Mouse (Mus musculus): ENCODE measurements around the gene Ankdd1a.

The Ankdd1a gene

GRCm38 (mm10) chr9:65519807-65520504 lies at the start of gene Ankdd1a:
Ankdd1a (minus strand) TSS chr9:65520193.
- in situ Hi-C loops (cut with MboI; ENCODE audit: low sequenced_read_pairs), result loop anchor here (5.0 kb wide), 1 partner anchor 57 kb away; no protein-coding TSS in a partner anchor

- in situ Hi-C loops (cut with MboI; ENCODE audit: low sequenced_read_pairs), result no loop called here
Measured at GRCm38 (mm10) chr9:65569491-65569971, 49.5 kb upstream of the Ankdd1a start.

DNA sequence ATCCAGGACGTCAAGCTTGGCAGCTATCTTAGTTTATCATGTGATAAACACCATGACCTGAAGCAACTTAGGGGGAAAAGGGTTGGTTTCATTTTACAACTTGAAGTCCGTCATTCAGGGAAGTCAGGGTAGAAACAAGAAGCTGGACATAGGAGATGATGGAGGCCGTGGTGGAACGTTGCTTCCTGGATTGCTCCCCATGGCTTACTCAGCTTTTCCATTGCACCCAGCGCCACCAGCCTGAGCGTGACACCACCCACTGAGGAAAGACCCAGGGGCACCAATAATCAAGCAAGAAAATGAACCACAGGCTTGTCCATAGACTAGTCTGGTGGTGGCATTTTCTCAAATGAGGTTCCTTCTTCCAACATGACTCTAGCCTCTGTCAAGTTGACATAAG lies 48.8 kb upstream of the Ankdd1a start:
- in situ Hi-C loops (cut with MboI; ENCODE audit: low sequenced_read_pairs), result no loop called here

GRCm38 (mm10) chr9:65564698-65565097 lies 44.7 kb upstream of the Ankdd1a start:
- in situ Hi-C loops (cut with MboI; ENCODE audit: low sequenced_read_pairs), result no loop called here

DNA sequence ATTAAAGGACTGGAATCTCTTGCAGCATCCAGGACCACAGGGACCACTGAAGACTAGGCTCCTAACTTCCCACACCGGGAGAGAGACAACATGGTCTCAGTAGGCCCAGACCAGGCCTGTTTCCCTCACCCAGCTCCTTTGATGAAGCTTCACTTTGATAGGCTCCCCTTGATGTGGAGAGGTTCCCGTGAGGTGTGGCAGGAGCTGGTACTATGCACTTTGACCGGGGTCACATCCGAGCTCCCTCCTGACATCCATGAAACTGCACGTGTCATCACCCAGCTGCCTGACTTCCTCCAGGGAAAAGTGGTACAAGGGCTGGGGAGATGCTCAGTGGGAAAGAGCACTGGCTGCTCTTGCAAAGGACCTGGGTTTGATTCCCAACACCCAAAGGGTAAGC lies 43.1 kb upstream of the Ankdd1a start:
- in situ Hi-C loops (cut with MboI; ENCODE audit: low sequenced_read_pairs), result no loop called here

GRCm38 (mm10) chr9:65562081-65562506 lies 42.1 kb upstream of the Ankdd1a start:
- in situ Hi-C loops (cut with MboI; ENCODE audit: low sequenced_read_pairs), result no loop called here

GRCm38 (mm10) chr9:65561016-65561415 lies 41.0 kb upstream of the Ankdd1a start:
- in situ Hi-C loops (cut with MboI; ENCODE audit: low sequenced_read_pairs), result no loop called here

GRCm38 (mm10) chr9:65558806-65559205 lies 38.8 kb upstream of the Ankdd1a start:
- in situ Hi-C loops (cut with MboI; ENCODE audit: low sequenced_read_pairs), result no loop called here

DNA sequence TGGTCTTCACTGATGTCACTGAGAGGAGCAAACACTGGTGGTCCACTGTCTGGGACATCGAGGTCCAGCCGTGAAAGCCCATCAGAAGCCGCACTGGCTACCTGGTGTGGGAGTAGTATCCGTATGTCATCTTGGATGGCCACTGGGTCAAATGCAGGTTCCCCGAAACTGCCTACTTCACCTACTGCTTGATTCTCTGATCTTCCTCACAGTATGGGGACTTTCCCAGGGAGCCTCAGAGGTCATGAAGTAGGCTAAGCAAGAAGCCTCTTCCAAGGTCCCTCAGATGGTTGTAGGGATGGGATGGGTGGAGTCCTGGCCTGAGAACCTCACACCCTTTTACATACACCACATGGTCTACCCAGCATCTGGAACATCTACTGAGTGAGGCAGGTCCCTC lies 37.0 kb upstream of the Ankdd1a start:
- in situ Hi-C loops (cut with MboI; ENCODE audit: low sequenced_read_pairs), result no loop called here

DNA sequence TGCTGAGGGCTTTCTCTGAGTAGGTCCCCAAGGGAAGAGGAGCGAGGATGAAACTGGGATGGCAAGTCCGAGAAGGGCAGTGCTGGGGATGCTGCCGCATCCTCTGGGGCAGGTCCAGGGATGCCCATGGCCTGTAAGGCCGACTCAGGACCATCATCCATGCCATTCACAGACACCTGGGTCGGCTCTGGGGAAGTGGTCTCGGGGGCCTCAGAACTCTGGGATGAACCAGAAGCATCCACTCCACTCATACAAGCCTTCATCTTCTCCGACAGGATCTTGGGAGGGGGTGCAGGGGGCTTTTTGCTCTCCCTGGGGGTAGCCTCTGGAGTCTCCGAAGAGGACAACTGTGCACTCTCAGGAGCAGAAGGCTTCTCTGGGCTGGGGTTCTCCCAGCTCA lies 36.4 kb upstream of the Ankdd1a start:
- in situ Hi-C loops (cut with MboI; ENCODE audit: low sequenced_read_pairs), result no loop called here

DNA sequence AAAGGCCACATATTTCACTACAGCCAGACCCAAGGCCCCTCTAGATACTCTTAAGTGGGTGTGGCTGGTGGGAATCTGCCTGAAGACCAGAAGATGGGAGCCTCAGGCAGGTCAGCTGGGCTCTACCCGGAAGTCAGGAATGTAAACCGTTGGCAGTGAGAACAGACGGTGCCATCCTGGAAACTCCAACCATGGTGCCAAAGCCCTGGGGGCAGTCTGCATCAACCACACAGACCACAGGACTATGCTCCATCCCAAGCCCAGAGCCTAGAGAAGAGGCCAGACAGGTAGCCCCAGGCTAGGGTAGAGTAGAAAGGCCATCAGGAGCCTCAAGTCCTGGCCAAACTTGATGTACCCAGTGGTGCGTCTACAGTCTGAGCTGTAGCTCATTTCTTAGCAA lies 35.6 kb upstream of the Ankdd1a start:
- in situ Hi-C loops (cut with MboI; ENCODE audit: low sequenced_read_pairs), result no loop called here

DNA sequence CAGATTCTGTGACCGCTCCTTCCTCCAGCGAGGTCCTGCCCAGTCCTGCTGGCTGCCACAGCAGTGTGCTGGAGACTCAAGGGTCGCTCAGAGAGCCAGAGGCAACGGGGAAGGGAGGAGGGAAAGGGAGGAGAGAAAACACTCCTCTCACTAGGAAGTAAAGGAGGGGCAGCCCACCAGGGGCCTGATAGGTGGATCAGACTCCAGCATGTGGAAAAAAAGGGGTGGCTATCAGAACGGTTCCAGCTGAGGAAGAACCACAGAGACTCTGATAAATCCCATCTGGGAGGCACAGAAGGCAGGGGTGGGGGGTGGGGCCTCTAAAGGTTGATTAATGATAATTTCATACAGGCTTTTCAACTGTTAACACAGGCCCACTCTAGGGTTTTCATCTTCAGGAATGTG lies 35.0 kb upstream of the Ankdd1a start:
- in situ Hi-C loops (cut with MboI; ENCODE audit: low sequenced_read_pairs), result no loop called here

GRCm38 (mm10) chr9:65552711-65553110 lies 32.7 kb upstream of the Ankdd1a start:
- in situ Hi-C loops (cut with MboI; ENCODE audit: low sequenced_read_pairs), result no loop called here

DNA sequence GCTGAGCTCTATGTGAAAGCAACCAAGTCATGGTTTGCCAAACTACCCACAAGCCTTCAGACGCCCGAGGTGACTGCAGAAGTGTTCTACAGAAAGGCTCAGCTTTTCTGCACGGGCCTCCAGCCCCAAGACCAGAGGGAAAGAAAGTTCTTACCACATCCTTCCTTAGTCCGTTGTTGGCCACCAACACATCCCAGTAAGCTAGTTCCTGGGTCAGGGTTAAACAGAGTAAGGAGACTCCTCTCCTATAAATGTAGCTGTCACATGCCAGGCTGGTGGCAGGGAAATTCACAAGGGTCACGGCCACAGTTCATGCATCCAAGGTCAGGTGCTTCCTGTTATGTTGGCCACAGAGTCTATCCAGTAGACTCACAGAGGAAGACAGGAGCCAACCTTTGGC lies 32.1 kb upstream of the Ankdd1a start:
- in situ Hi-C loops (cut with MboI; ENCODE audit: low sequenced_read_pairs), result no loop called here

DNA sequence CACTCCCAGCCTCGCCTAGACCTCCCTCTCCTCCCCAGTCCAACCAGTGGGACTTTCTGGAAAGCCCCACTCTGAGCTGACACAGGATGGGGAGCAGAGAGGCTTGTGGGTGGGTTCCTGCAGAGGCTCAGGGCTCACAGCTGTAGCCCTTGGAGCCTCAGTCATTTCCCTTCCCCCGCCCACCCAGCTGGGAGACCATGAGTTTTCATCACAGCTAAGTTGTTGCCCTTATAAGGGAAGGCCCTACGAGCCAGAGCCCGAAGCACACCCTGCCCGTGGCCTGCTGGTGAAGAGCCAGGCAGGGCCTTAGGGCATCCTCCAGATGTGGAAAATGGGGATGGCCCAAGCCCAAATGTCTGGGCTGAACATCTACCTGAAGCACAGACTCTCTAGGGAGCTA lies 31.0 kb upstream of the Ankdd1a start:
- in situ Hi-C loops (cut with MboI; ENCODE audit: low sequenced_read_pairs), result no loop called here

GRCm38 (mm10) chr9:65550079-65550831 lies 30.3 kb upstream of the Ankdd1a start:
- in situ Hi-C loops (cut with MboI; ENCODE audit: low sequenced_read_pairs), result no loop called here

- in situ Hi-C loops (cut with MboI; ENCODE audit: low sequenced_read_pairs), result no loop called here
Measured at GRCm38 (mm10) chr9:65549643-65550042, 29.6 kb upstream of the Ankdd1a start.

- in situ Hi-C loops (cut with MboI; ENCODE audit: low sequenced_read_pairs), result no loop called here
Measured at GRCm38 (mm10) chr9:65549139-65549538, 29.1 kb upstream of the Ankdd1a start.

DNA sequence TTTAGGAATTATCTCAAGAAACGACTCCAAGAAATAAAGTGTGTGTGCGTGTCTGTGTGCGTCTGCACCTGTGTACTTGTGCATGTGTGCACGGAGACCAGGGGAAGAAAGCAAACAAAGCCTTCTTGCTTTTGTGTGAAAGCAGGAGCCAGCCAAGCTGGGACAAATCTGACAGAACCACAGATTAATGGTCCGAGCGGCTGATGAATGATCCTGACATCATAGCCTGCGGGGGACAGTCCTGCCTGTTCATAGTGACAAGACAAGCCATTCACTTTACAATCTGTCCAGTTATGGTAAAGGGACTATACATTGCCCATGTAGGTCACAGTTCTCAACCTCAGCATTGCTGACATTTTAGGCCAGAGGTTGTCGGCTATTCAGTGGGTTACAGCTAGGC lies 28.3 kb upstream of the Ankdd1a start:
- in situ Hi-C loops (cut with MboI; ENCODE audit: low sequenced_read_pairs), result no loop called here

DNA sequence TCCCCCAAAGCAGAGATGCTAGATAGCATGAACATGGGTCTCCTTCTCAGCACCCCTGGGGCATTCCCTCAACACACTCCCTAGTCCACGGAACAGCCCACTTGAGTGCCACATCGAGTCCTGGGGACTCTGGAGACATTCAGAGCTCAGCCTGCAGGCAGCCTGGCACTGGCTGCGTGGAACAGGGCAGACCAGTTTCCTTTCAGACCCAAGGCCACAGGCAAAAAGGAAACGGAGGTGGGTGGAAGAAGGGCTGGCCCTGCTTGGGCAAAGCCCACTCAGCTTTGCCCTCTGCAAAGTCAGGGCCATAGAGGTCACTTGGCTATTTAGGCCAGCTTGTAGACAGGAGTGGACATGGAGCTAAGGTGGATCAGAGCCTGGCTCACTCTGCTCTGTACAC lies 27.9 kb upstream of the Ankdd1a start:
- in situ Hi-C loops (cut with MboI; ENCODE audit: low sequenced_read_pairs), result no loop called here

- in situ Hi-C loops (cut with MboI; ENCODE audit: low sequenced_read_pairs), result no loop called here
Measured at GRCm38 (mm10) chr9:65547111-65547510, 27.1 kb upstream of the Ankdd1a start.

GRCm38 (mm10) chr9:65546413-65546695 lies 26.4 kb upstream of the Ankdd1a start:
- in situ Hi-C loops (cut with MboI; ENCODE audit: low sequenced_read_pairs), result no loop called here
